Mouse (Mus musculus) v-Abl transformed pro-B cells (cell line): ENCODE data around the gene Cdca4.

ENCODE experiments used
- in situ Hi-C, 2 experiments: fragments of 400-800 bp; cut with MboI; formaldehyde crosslinking; loops; one replicate each; pipeline ENCODE4 v1.15.1; 2025; ENCODE audit not compliant: unreplicated experiment in 2 of 2

Cdca4 gene

GRCm38 (mm10) chr12:112804046-112804445 lies 25.2 kb downstream of the Cdca4 start:
- in situ Hi-C loops = no loop called here

- in situ Hi-C loops = no loop called here
Measured at GRCm38 (mm10) chr12:112802917-112803316, 26.3 kb downstream of the Cdca4 start.

GRCm38 (mm10) chr12:112801864-112802846 lies 27.1 kb downstream of the Cdca4 start, which contains the start of gene Ahnak2:
Ahnak2 (minus strand) TSS chr12:112802657.
- in situ Hi-C loops = no loop called here

- in situ Hi-C loops = no loop called here
Measured at GRCm38 (mm10) chr12:112800476-112800875, 28.7 kb downstream of the Cdca4 start.

- in situ Hi-C loops = loop anchor here (5.0 kb wide), 2 partner anchors 38 to 52 kb away; no protein-coding TSS in a partner anchor
Measured at GRCm38 (mm10) chr12:112799237-112799970, 29.8 kb downstream of the Cdca4 start.

- in situ Hi-C loops = loop anchor here (5.0 kb wide), 2 partner anchors 39 to 51 kb away; no protein-coding TSS in a partner anchor
Measured at GRCm38 (mm10) chr12:112798716-112799115, 30.5 kb downstream of the Cdca4 start.

GRCm38 (mm10) chr12:112798332-112798681 lies 30.9 kb downstream of the Cdca4 start:
- in situ Hi-C loops = loop anchor here (5.0 kb wide), 2 partner anchors 39 to 51 kb away; no protein-coding TSS in a partner anchor

GRCm38 (mm10) chr12:112797672-112798331 lies 31.4 kb downstream of the Cdca4 start:
- in situ Hi-C loops = loop anchor here (5.0 kb wide), 2 partner anchors 39 to 51 kb away; no protein-coding TSS in a partner anchor

- in situ Hi-C loops = loop anchor here (5.0 kb wide), 2 partner anchors 40 to 50 kb away; no protein-coding TSS in a partner anchor
Measured at GRCm38 (mm10) chr12:112796551-112797510, 32.4 kb downstream of the Cdca4 start.

GRCm38 (mm10) chr12:112795466-112796104 lies 33.6 kb downstream of the Cdca4 start:
- in situ Hi-C loops = loop anchor here (5.0 kb wide), 2 partner anchors 42 to 48 kb away; no protein-coding TSS in a partner anchor

GRCm38 (mm10) chr12:112794998-112795397 lies 34.2 kb downstream of the Cdca4 start:
- in situ Hi-C loops = loop anchor here (5.0 kb wide), 2 partner anchors 42 to 48 kb away; no protein-coding TSS in a partner anchor

GRCm38 (mm10) chr12:112794356-112794816 lies 34.8 kb downstream of the Cdca4 start:
- in situ Hi-C loops = no loop called here

- in situ Hi-C loops = no loop called here
Measured at GRCm38 (mm10) chr12:112793601-112794355, 35.4 kb downstream of the Cdca4 start.

GRCm38 (mm10) chr12:112791026-112791425 lies 38.2 kb downstream of the Cdca4 start:
- in situ Hi-C loops = no loop called here

GRCm38 (mm10) chr12:112774481-112774880 lies 54.7 kb downstream of the Cdca4 start:
- in situ Hi-C loops = no loop called here

GRCm38 (mm10) chr12:112774026-112774425 lies 55.2 kb downstream of the Cdca4 start:
- in situ Hi-C loops = no loop called here

- in situ Hi-C loops = no loop called here
Measured at GRCm38 (mm10) chr12:112773366-112773765, 55.9 kb downstream of the Cdca4 start.

GRCm38 (mm10) chr12:112772306-112772705 lies 56.9 kb downstream of the Cdca4 start:
- in situ Hi-C loops = no loop called here
